Mouse (Mus musculus): ENCODE data around the gene Haus5.

DNA sequence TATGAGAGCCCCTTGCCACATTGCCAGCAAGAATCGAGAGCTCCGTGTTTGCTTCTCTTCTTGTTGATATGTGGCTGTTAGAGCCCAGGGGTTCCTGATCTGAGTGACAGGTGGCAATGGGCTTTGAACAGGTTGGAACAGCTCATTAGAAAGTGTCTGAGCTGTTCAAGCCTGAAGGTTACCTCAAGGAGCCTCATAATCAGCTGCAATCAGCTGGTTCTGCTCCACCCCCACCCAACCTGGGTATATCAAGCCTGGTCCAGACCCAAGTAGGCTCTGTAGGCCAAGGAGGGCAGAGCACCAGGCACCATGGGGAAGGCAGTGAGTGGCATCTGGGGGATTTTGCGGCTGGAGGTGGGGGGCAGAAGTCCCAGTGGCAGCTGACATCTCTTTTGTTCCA is 47.1 kb upstream of the Haus5 start, which contains the start of gene Atp4a:
- no peak for TF ChIP-seq CTCF (conservative IDR thresholded peaks at IDR 0.05 in 1 of 2, IDR thresholded peaks at IDR 0.05 in 1 of 2; ENCODE audit: low read depth in 2 of 2, low read length in 2 of 2)
- TF ChIP-seq POLR2A (IDR thresholded peaks at IDR 0.05; ENCODE audit: low read depth, low read length) = no peak
- TF ChIP-seq EP300 (IDR thresholded peaks at IDR 0.05; ENCODE audit: low read length) = no peak
- TF ChIP-seq KAT2A (IDR thresholded peaks at IDR 0.05; ENCODE audit: insufficient replicate concordance, low read length) = no peak

Measured in CH12.LX (cell line).